ENCODE assay signal across 28 mouse cellular contexts in the genomic region with DNA sequence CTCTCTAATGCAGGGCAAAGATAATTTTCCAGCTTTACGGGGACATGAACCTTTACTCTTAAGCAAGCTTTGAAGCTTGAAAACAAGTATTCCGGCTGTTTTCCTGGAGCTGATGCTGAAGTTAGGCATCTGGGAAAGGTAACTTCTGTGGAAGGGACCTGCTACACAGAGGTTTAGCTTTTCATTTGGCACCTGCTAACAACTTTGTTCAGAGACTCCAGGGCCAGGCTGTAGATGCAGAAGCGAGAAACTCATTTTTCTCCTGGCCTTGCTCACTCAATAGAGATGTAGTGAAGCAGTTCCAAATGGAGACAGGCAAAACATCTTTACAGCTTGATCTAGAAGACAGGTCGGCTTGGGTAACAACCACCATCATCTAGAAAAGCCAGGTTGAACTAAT.
"Had no signal": no experiment of that assay in that cellular context is flagged by ENCODE, and none has a peak within 500 bp of the region (broad histone marks: within the 10 kb centered on the region; RNA-seq: fewer than 3 reads in every experiment).

No protein-coding gene starts in this region.

- H3K27me3 ChIP-seq: limb, embryonic 12.5 days; limb, embryonic 13.5 days; limb, embryonic 15.5 days; liver, embryonic 12.5 days; liver, embryonic 13.5 days; liver, embryonic 15.5 days; lung, embryonic 15.5 days; megakaryocyte, embryonic 14.5 days; midbrain, embryonic 12.5 days; midbrain, embryonic 13.5 days; midbrain, embryonic 15.5 days; neural tube, embryonic 12.5 days had no signal

- H3K27ac ChIP-seq: limb, embryonic 10.5 days; limb, embryonic 12.5 days; limb, embryonic 13.5 days; limb, embryonic 15.5 days; liver, embryonic 12.5 days; liver, embryonic 13.5 days; liver, embryonic 14.5 days; liver, embryonic 15.5 days; lung, embryonic 15.5 days; macrophage; midbrain, embryonic 10.5 days; midbrain, embryonic 12.5 days; midbrain, embryonic 13.5 days; midbrain, embryonic 15.5 days; neural tube, embryonic 12.5 days had no signal

- H3K4me1 ChIP-seq: limb, embryonic 12.5 days; limb, embryonic 13.5 days; limb, embryonic 15.5 days; lung, embryonic 15.5 days; midbrain, embryonic 10.5 days; midbrain, embryonic 12.5 days; midbrain, embryonic 13.5 days; midbrain, embryonic 15.5 days; neural tube, embryonic 12.5 days had no signal

- H3K9ac ChIP-seq: limb, embryonic 12.5 days; limb, embryonic 13.5 days; limb, embryonic 15.5 days; liver, embryonic 12.5 days; liver, embryonic 13.5 days; liver, embryonic 14.5 days; liver, embryonic 15.5 days; liver, postnatal 0 days; lung, embryonic 14.5 days; lung, embryonic 15.5 days; midbrain, embryonic 12.5 days; midbrain, embryonic 13.5 days; midbrain, embryonic 15.5 days; neural tube, embryonic 12.5 days had no signal

- DNase-seq: left cerebral cortex, postnatal 4 days; liver; liver, embryonic 13.5 days; liver, postnatal 0 days; lung, adult 18-20 months; lung, adult 2 months; lung, embryonic 14.5 days; lung, postnatal 10 days; lung, postnatal 14 days; lung, postnatal 36 days; lung, postnatal 4 days; midbrain, embryonic 14.5 days had no signal

- H3K4me3 ChIP-seq: limb, embryonic 10.5 days; limb, embryonic 12.5 days; limb, embryonic 13.5 days; limb, embryonic 15.5 days; liver, embryonic 12.5 days; liver, embryonic 13.5 days; liver, embryonic 15.5 days; lung, embryonic 15.5 days; megakaryocyte, embryonic 14.5 days; midbrain, embryonic 10.5 days; midbrain, embryonic 12.5 days; midbrain, embryonic 13.5 days; midbrain, embryonic 15.5 days; myocyte; neural tube, embryonic 12.5 days had no signal

- H3K9me3 ChIP-seq: limb, embryonic 10.5 days; limb, embryonic 12.5 days; limb, embryonic 13.5 days; limb, embryonic 15.5 days; liver, embryonic 12.5 days; liver, embryonic 13.5 days; liver, embryonic 15.5 days; lung, embryonic 15.5 days; megakaryocyte, embryonic 14.5 days; midbrain, embryonic 10.5 days; midbrain, embryonic 12.5 days; midbrain, embryonic 13.5 days; midbrain, embryonic 15.5 days; neural tube, embryonic 12.5 days had no signal
